Mouse (Mus musculus): ENCODE data around the gene Zbtb34. TPM values are rescaled to one million over a fixed set of nuclear protein-coding genes. Genes with fewer than 3 reads are reported as not detected.
A peak's percentile ranks its signal among the peaks of the same experiment; 100 is the strongest.

The Zbtb34 gene
- polyA plus RNA-seq, 1 experiment from 2014 or later, result 8.0 TPM

DNA sequence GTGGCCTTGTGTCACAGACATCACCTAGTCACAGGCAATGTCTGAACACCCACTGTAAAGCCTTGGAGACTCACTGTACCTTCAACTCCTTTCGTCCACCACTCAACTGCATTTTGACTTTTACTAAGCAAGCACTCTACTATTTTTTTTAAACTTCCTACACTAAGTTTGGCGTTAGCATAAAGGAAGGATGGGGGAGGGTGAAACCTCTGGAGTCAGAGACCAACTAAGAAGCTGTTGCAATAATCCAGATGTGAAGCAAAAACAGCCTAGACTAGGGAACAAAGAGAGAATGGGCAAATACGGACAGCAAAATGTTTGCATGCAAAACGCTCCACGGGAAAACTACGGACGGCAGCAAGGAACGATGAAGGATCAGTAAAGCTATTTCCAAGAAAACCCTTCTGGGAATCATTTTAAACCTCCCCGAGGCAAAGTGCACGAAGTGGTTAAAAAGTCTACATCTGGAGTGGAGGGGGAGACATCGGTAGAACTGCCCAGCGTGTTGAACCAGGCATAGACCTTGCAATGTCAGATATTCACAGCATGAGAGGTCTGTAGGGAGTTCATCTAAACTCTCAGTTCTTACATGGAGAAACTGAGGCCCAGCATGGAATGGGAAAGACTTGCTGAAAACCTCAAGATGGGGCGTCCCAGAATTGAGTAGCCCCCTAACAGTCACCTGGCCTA, 898 bp downstream of the Zbtb34 start:
- 12% methylated on average over 13 of the region's 13 CpGs for WGBS
- peak overlapping the region; percentile 97 for H3K4me2 ChIP-seq (replicated peaks; ENCODE audit: low read depth, low read length)
- no peaks in the 10 kb centered on the region; the same call in 1 of the 2 replicates for H3K4me1 ChIP-seq (replicated peaks; ENCODE audit: control insufficient read depth, insufficient read depth, low read length)
- no peaks in the 10 kb centered on the region for H3K27me3 ChIP-seq (ENCODE audit: control insufficient read depth, insufficient read depth, low read length)
- H3K27ac ChIP-seq (ENCODE audit: low read depth, low read length), result no peak overlapping the region
- ATAC-seq (ENCODE audit: low FRiP score) (0 out of 2 replicates have a peak, but pooled peaks have one; percentile 8), DNase-seq (ENCODE audit: low spot score) (no peak)
- H3K36me3 ChIP-seq (ENCODE audit: control insufficient read depth, insufficient read depth, low read length), result no peaks in the 10 kb centered on the region
- H3K9ac ChIP-seq (ENCODE audit: low read depth, low read length), result peak overlapping the region; percentile 93
- H3K4me3 ChIP-seq (ENCODE audit: low read depth, low read length), result peak overlapping the region; percentile 98
- no peaks in the 10 kb centered on the region for H3K9me3 ChIP-seq (ENCODE audit: control insufficient read depth, low read length)

DNA sequence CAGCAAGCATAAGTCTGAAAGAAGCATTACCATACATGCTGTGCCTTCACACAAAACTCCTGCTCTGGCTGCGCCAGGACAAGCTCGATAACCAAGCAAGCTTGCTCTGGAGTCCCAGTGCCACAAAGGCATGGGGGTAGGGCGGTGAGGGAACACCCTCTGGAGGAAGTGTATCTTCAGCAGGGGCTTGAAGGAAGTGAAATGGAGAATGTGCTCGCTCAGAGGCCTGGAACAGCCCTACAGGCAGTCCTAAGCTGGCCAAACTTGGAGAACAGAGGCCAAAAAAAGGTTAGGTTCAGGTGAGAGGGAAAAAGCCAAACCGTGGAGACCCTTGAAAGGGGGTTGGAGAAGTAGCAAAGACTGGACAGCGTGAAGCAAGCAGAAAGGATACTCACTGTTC, 1.8 kb downstream of the Zbtb34 start:
- Histone ChIP-seq H3K36me3 (ENCODE audit: control insufficient read depth, insufficient read depth, low read length) (no peaks in the 10 kb centered on the region), H3K27me3 (ENCODE audit: control insufficient read depth, insufficient read depth, low read length) (no peaks in the 10 kb centered on the region), H3K4me3 (ENCODE audit: low read depth, low read length) (no peak overlapping the region), H3K27ac (ENCODE audit: low read depth, low read length) (no peak overlapping the region), H3K9me3 (ENCODE audit: control insufficient read depth, low read length) (no peaks in the 10 kb centered on the region), H3K9ac (ENCODE audit: low read depth, low read length) (no peak overlapping the region), H3K4me1 (replicated peaks; ENCODE audit: control insufficient read depth, insufficient read depth, low read length) (no peaks in the 10 kb centered on the region; the same call in 1 of the 2 replicates), H3K4me2 (replicated peaks; ENCODE audit: low read depth, low read length) (peak overlapping the region; percentile 97; the same call in 1 of the 2 replicates)
- 38% methylated on average over 6 of the region's 6 CpGs for WGBS
- DNase-seq (ENCODE audit: low spot score), result no peak
- ATAC-seq (ENCODE audit: low FRiP score), result no peak

DNA sequence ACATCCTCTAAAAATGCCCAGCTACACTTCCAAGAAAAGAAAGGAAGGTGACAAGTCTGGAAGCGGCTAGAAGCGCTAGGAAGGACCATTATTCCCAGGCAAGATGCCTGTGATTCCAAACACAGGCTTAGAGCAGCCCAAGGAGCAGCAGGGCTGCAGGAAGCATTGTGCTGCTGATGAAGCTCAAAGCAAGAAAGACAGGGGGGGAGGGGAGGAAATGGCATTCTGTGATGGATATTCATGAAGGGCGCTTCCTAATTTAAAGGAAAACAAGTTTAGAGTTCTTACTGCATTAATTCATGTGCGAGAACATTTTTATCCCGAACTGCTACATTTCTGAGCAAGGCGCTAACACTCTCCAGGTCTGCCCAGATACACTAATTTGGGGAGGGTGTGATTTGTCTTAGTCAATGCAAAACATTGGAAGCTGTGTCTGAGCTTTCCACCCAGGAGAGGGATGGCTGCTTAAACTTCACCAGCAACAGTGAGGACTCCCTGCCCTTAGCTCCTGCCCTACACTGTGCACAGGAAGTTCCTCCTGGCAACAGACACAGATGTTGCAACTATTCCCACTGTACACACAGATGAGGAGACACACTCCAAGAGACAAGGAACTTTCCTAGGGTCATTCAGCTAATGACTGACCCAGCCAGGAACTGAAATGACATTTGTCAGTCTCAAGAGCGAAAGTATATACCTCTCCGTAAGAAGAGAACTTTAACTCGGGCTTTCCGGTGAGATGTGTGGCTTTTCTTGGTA, 4.3 kb downstream of the Zbtb34 start:
- no peak overlapping the region for H3K9ac ChIP-seq (ENCODE audit: low read depth, low read length)
- ATAC-seq (ENCODE audit: low FRiP score) (no peak), DNase-seq (ENCODE audit: low spot score) (no peak)
- no peaks in the 10 kb centered on the region; the same call in 1 of the 2 replicates for H3K4me1 ChIP-seq (replicated peaks; ENCODE audit: control insufficient read depth, insufficient read depth, low read length)
- no peaks in the 10 kb centered on the region for H3K27me3 ChIP-seq (ENCODE audit: control insufficient read depth, insufficient read depth, low read length)
- no peaks in the 10 kb centered on the region for H3K36me3 ChIP-seq (ENCODE audit: control insufficient read depth, insufficient read depth, low read length)
- 55% methylated on average over 10 of the region's 10 CpGs for WGBS
- no peak overlapping the region for H3K4me3 ChIP-seq (ENCODE audit: low read depth, low read length)
- no peak overlapping the region for H3K4me2 ChIP-seq (replicated peaks; ENCODE audit: low read depth, low read length)
- no peak overlapping the region for H3K27ac ChIP-seq (ENCODE audit: low read depth, low read length)
- H3K9me3 ChIP-seq (ENCODE audit: control insufficient read depth, low read length), result no peaks in the 10 kb centered on the region

DNA sequence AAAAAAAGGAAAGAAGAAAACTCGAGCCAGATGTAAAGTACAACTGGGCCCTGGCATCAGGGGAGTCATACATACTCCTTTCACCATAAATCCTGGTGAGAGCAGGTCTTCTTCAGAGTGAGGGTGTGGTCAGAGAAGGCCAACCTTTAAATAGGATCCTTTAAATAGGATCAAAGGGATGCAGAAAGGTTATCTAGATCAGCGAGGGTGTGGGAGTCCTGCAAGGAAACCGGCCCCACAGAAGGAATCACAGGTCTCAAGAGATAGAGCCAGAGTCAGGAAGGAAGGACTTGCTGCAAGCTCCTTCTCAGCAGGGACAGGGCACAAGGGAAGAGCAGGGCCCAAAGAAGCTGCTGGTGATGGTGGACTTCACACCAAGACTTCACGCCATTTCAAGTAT, 13.7 kb downstream of the Zbtb34 start:
- Histone ChIP-seq H3K27ac (ENCODE audit: low read depth, low read length) (no peak overlapping the region), H3K4me1 (replicated peaks; ENCODE audit: control insufficient read depth, insufficient read depth, low read length) (no peaks in the 10 kb centered on the region), H3K4me2 (replicated peaks; ENCODE audit: low read depth, low read length) (no peak overlapping the region), H3K4me3 (ENCODE audit: low read depth, low read length) (no peak overlapping the region), H3K9me3 (ENCODE audit: control insufficient read depth, low read length) (no peaks in the 10 kb centered on the region), H3K27me3 (ENCODE audit: control insufficient read depth, insufficient read depth, low read length) (no peaks in the 10 kb centered on the region), H3K36me3 (ENCODE audit: control insufficient read depth, insufficient read depth, low read length) (no peaks in the 10 kb centered on the region), H3K9ac (ENCODE audit: low read depth, low read length) (no peak overlapping the region)
- ATAC-seq (ENCODE audit: low FRiP score), result no peak
- no peak for DNase-seq (ENCODE audit: low spot score)
- WGBS, result 84% methylated on average over 4 of the region's 4 CpGs

DNA sequence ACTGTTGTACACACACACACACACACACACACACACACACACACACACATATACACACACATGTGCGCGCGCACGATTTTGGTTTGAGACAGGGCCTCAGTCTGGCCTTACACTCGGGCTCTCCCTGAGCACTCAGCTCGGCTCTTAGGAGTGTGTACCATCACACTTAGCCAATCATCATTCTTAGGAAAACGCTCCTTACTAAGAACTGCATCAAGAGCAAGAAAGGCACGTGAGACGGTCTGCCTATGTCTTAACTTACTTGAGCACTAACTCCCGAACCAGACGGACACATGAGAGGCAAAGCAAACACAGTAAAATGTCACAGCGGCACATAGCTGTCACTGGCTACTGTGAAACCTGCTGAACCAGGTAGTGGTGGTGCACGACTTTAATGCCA, 17.1 kb downstream of the Zbtb34 start:
- Histone ChIP-seq H3K4me2 (replicated peaks; ENCODE audit: low read depth, low read length) (no peak overlapping the region), H3K27ac (ENCODE audit: low read depth, low read length) (no peak overlapping the region), H3K27me3 (ENCODE audit: control insufficient read depth, insufficient read depth, low read length) (no peaks in the 10 kb centered on the region), H3K9me3 (ENCODE audit: control insufficient read depth, low read length) (no peaks in the 10 kb centered on the region), H3K9ac (ENCODE audit: low read depth, low read length) (no peak overlapping the region), H3K4me1 (replicated peaks; ENCODE audit: control insufficient read depth, insufficient read depth, low read length) (no peaks in the 10 kb centered on the region), H3K4me3 (ENCODE audit: low read depth, low read length) (no peak overlapping the region), H3K36me3 (ENCODE audit: control insufficient read depth, insufficient read depth, low read length) (peaks cover 8% of the 10 kb centered on the region; the same call in 1 of the 2 replicates)
- ATAC-seq (ENCODE audit: low FRiP score), result no peak
- 93% methylated on average over 13 of the region's 13 CpGs for WGBS
- no peak for DNase-seq (ENCODE audit: low spot score)

DNA sequence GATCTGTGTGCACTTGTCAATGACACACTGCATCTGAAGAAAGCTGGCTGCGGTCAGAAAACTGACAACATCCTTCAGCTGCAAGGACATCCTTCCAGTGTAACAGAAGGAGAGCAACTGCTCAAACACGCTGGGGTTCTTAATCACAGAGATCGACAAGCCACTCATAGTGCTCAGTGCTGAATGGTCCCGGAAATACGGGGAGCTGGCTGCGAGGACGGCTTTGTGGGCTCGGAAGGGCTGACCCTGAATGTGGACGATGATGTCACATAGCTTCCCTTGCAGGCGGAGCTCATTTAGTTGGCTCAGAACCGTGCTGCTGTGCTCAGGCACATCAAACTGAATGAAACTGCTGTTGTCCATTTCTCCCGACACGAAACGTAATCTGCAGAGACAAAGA, 19.0 kb downstream of the Zbtb34 start:
- Histone ChIP-seq H3K4me2 (replicated peaks; ENCODE audit: low read depth, low read length) (no peak overlapping the region), H3K27ac (ENCODE audit: low read depth, low read length) (no peak overlapping the region), H3K4me1 (replicated peaks; ENCODE audit: control insufficient read depth, insufficient read depth, low read length) (no peaks in the 10 kb centered on the region), H3K27me3 (ENCODE audit: control insufficient read depth, insufficient read depth, low read length) (no peaks in the 10 kb centered on the region), H3K36me3 (ENCODE audit: control insufficient read depth, insufficient read depth, low read length) (peaks cover 8% of the 10 kb centered on the region; the same call in 1 of the 2 replicates), H3K9me3 (ENCODE audit: control insufficient read depth, low read length) (no peaks in the 10 kb centered on the region), H3K4me3 (ENCODE audit: low read depth, low read length) (no peak overlapping the region), H3K9ac (ENCODE audit: low read depth, low read length) (no peak overlapping the region)
- WGBS, result 90% methylated on average over 14 of the region's 14 CpGs
- DNase-seq (ENCODE audit: low spot score), result no peak
- ATAC-seq (ENCODE audit: low FRiP score), result no peak

DNA sequence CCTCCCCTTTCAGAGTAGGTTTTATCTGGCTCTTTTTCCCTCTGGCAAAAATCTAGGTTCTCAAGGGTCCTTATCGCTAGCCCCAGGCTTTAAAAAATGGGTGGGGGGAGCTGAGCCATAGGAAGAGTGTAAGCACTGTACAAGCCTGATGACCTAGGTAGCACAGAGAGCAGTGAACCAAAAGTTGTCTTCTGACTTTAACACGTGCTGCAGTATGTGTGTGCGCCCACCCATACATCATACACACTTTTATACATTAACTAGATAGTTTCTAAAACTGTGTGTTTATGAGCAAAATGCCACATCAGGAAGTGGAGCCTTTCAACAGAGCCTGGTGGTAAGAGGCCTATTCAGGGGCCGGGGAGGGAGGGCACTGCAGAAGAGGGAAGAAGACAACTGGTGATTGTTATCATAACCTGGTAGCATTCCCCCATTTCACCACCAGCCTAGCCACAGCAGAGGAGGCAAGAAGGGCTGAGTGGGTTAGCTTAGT, 27.6 kb downstream of the Zbtb34 start:
- Histone ChIP-seq H3K27ac (ENCODE audit: low read depth, low read length) (no peak overlapping the region), H3K4me1 (replicated peaks; ENCODE audit: control insufficient read depth, insufficient read depth, low read length) (no peaks in the 10 kb centered on the region), H3K36me3 (ENCODE audit: control insufficient read depth, insufficient read depth, low read length) (no peaks in the 10 kb centered on the region), H3K9ac (ENCODE audit: low read depth, low read length) (no peak overlapping the region), H3K4me2 (replicated peaks; ENCODE audit: low read depth, low read length) (no peak overlapping the region), H3K9me3 (ENCODE audit: control insufficient read depth, low read length) (no peaks in the 10 kb centered on the region), H3K27me3 (ENCODE audit: control insufficient read depth, insufficient read depth, low read length) (no peaks in the 10 kb centered on the region), H3K4me3 (ENCODE audit: low read depth, low read length) (no peak overlapping the region)
- ATAC-seq (ENCODE audit: low FRiP score) (no peak), DNase-seq (ENCODE audit: low spot score) (no peak)
- WGBS, result 79% methylated on average over 4 of the region's 4 CpGs

DNA sequence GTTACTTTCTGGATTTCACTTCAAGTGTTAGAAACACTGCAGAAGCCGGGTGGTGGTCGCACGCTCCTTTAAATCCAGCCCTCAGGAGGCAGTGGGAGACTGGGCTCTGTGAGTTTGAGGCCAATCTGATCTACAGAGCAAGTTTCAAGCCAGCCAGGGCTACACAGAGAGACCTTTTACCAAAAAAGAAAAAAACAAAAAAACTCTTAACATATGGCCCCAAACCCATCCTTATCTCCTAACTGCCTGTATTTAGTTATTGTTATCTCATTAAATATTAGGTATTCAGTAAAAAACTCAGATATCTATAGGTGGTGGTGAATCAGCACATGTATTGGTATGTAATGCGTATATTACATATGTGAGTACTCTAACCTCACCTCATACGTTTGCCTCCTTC, 28.5 kb downstream of the Zbtb34 start:
- Histone ChIP-seq H3K36me3 (ENCODE audit: control insufficient read depth, insufficient read depth, low read length) (no peaks in the 10 kb centered on the region), H3K4me1 (replicated peaks; ENCODE audit: control insufficient read depth, insufficient read depth, low read length) (no peaks in the 10 kb centered on the region), H3K27ac (ENCODE audit: low read depth, low read length) (no peak overlapping the region), H3K9ac (ENCODE audit: low read depth, low read length) (no peak overlapping the region), H3K9me3 (ENCODE audit: control insufficient read depth, low read length) (no peaks in the 10 kb centered on the region), H3K4me3 (ENCODE audit: low read depth, low read length) (no peak overlapping the region), H3K27me3 (ENCODE audit: control insufficient read depth, insufficient read depth, low read length) (no peaks in the 10 kb centered on the region), H3K4me2 (replicated peaks; ENCODE audit: low read depth, low read length) (no peak overlapping the region)
- WGBS, result 69% methylated on average over 5 of the region's 5 CpGs
- DNase-seq (ENCODE audit: low spot score) (no peak), ATAC-seq (ENCODE audit: low FRiP score) (no peak)

Data from hindbrain, embryonic 11.5 days (tissue).